Mouse (Mus musculus): Measurements from ENCODE around the gene Plekhs1. TPM values are rescaled to one million over a fixed set of nuclear protein-coding genes. Genes with fewer than 3 reads are reported as not detected.

Plekhs1 gene
- polyA plus RNA-seq, 1 experiment from 2014 or later = 0.08 TPM

DNA sequence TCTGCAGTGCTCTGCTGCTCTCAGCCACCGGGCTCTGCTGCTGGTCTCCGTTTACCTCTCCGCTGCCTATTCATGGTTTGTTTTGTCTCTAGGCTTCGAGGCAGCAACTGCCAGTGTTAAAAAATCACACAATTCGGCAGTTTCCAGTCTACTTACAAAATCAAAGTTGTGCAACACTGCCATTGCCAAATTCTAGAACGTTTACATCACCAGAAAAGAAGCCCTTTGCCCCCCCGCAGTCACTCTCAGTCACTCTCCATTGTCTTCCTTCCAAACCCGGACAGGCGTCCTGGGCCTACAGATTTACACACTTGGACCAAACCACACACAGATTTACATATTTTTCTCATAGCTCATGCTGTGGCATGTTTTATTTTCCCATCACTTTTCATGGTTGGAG, 73.6 kb downstream of the Plekhs1 start:
- no peak for ATAC-seq (ENCODE audit: low FRiP score, low read depth)
- WGBS = 85% methylated on average over 9 of the region's 9 CpGs
- Histone ChIP-seq H3K9ac (no peak overlapping the region), H3K4me1 (no peaks in the 10 kb centered on the region), H3K4me3 (no peak overlapping the region), H3K36me3 (peaks cover 39% of the 10 kb centered on the region), H3K4me2 (replicated peaks) (no peak overlapping the region), H3K9me3 (no peaks in the 10 kb centered on the region), H3K27ac (no peak overlapping the region), H3K27me3 (no peaks in the 10 kb centered on the region)

GRCm38 (mm10) chr19:56535765-56536164, 74.3 kb downstream of the Plekhs1 start:
- no peak for ATAC-seq (ENCODE audit: low FRiP score, low read depth)
- H3K9me3 ChIP-seq = no peaks in the 10 kb centered on the region
- 90% methylated on average over 9 of the region's 9 CpGs for WGBS
- no peak overlapping the region for H3K9ac ChIP-seq
- H3K4me1 ChIP-seq = no peaks in the 10 kb centered on the region
- no peak overlapping the region for H3K27ac ChIP-seq
- H3K27me3 ChIP-seq = no peaks in the 10 kb centered on the region
- H3K4me3 ChIP-seq = no peak overlapping the region
- no peak overlapping the region for H3K4me2 ChIP-seq (replicated peaks)
- peaks cover 44% of the 10 kb centered on the region for H3K36me3 ChIP-seq

Other genes starting within 250 kb of the Plekhs1 start
- 0.10 and 0.23 TPM in 2 replicates for gene Habp2, start 174.5 kb upstream of the Plekhs1 start, polyA plus RNA-seq (2015; fragmentation: Nextera tagmentation; extraction: Ambion mirVana)
- gene Nrap, start 71.6 kb upstream of the Plekhs1 start, polyA plus RNA-seq (2015; fragmentation: Nextera tagmentation; extraction: Ambion mirVana) = 1.00 and 1.1 TPM in 2 replicates
- gene Casp7, start 64.5 kb upstream of the Plekhs1 start, polyA plus RNA-seq (2015; fragmentation: Nextera tagmentation; extraction: Ambion mirVana) = 29.3 and 30.1 TPM in 2 replicates
- gene Dclre1a, start 86.6 kb downstream of the Plekhs1 start, polyA plus RNA-seq (2015; fragmentation: Nextera tagmentation; extraction: Ambion mirVana) = 19.5 and 22.1 TPM in 2 replicates
- gene Nhlrc2, start 86.6 kb downstream of the Plekhs1 start, polyA plus RNA-seq (2015; fragmentation: Nextera tagmentation; extraction: Ambion mirVana) = 14.2 and 14.4 TPM in 2 replicates